Mouse (Mus musculus) thymus, postnatal 10 days (tissue): Measurements from ENCODE around the gene Elavl4.

Experiments used
- DNase-seq, 2 experiments: peaks; one replicate each; pipeline ENCODE4 v3.0.0; 2021; ENCODE audit warnings: low spot score in 2 of 2

The Elavl4 gene

GRCm38 (mm10) chr4:110351178-110352000 is at the start of gene Elavl4:
Gene Elavl4, minus strand, starts transcription at chr4:110351909.
- peak in 1 of 2 experiments; percentile 45 for DNase-seq

- peak; percentile 5 to 26 for DNase-seq
These were observed 45.9 kb upstream of the Elavl4 start, which contains the start of gene Agbl4 for GRCm38 (mm10) chr4:110397618-110398045. Gene Agbl4, plus strand, starts transcription at chr4:110397661.

GRCm38 (mm10) chr4:110396221-110396620 is 44.5 kb upstream of the Elavl4 start:
- DNase-seq = no peak

DNA sequence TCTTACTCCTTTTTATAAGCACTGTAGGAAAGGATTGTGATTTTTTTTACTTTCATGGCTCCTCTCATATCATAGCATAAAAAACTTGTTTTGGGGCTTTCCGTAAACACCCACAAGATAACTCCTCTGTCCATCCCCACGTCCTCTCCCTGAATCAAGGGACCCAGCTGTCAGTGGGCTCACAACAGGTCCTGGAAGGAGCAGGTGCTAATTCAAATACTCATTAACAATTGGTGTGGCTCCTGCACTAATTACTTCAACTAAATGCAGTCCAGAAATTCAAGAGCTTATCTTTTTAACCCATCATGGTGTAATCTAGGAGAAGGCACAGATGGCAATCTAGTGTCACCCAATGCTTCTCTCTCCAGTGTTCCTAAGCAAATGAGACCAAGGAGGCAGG is 8.9 kb upstream of the Elavl4 start:
- no peak for DNase-seq

GRCm38 (mm10) chr4:110352001-110352369 is 276 bp upstream of the Elavl4 start:
- DNase-seq = no peak

DNA sequence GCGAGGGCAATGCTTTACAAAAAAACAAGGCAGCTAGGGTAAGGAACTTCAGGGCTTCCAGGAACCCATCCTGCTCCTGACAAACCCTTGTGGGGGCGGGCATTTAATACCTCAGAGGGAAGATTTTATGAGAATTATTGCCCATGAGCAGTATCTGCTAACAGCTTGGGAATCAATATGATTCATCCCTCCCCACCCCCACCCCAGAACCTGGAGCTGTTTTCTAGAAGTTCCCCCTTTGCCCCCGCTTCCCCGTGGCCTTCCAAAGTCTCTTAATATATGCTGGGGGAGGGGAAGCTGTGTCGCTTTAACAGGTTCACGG is 892 bp downstream of the Elavl4 start:
- no peak for DNase-seq

DNA sequence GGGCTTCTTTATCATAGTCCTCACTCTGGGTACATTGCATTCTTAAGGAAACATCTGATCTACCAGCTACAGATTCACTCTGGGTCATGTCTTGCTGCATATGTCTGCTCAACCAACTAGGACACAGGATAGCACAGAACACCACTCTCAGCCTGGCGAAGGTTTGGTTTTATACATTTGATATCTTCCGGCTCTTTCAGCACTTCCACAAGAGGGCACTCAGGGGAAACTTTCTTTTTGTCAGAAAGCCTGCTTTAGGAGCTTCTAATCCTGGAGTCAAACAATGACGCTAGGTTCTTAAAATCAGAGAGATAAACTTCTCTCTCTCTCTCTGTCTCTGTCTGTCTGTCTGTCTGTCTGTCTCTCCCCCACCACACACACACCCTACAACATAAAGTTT is 27.8 kb downstream of the Elavl4 start:
- DNase-seq = peak in 1 of 2 experiments; percentile 3

DNA sequence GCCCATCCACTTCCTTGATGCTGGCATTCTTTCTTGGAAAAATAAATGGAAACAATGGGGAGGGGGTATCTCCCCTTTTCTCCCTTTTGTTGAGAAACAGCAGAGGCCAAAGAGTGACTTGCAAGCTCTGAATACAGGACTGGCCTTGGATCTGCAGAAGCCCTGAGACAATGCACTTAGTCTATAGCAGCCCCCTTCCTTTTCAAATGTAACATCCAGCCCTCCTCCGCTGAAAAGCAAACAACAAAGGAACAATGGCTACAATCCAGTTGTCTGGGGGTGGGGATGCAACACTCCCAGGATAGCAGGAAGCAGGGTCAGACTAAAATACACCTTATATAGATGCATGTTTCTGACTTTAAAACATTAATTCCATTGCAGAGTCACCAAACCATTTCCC is 39.6 kb downstream of the Elavl4 start:
- no peak for DNase-seq

DNA sequence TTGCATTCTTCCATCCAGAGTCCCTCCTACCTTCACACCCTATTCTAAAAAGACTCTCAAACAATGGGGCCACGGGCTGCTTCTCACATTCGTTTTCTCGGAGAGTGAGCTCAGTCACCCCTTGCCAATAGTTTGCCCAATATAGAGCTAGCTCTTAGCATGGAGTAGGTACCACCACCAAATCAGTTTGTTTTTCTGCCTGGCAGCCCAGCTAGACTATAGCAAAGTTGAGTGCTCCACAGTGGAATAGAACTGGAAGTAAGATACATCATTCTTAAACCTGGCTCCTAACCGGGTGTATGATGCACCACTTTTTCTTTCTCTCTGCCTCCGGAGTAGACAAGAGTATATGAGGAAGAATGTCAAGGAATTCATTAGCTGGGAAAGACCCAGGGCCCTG is 44.7 kb downstream of the Elavl4 start:
- DNase-seq = no peak

GRCm38 (mm10) chr4:110306559-110306958 is 45.1 kb downstream of the Elavl4 start:
- no peak for DNase-seq

GRCm38 (mm10) chr4:110295793-110296192 is 55.9 kb downstream of the Elavl4 start:
- no peak for DNase-seq

- DNase-seq = no peak
These were observed 58.5 kb downstream of the Elavl4 start for GRCm38 (mm10) chr4:110293238-110293637.

GRCm38 (mm10) chr4:110292471-110292870 is 59.2 kb downstream of the Elavl4 start:
- no peak for DNase-seq

DNA sequence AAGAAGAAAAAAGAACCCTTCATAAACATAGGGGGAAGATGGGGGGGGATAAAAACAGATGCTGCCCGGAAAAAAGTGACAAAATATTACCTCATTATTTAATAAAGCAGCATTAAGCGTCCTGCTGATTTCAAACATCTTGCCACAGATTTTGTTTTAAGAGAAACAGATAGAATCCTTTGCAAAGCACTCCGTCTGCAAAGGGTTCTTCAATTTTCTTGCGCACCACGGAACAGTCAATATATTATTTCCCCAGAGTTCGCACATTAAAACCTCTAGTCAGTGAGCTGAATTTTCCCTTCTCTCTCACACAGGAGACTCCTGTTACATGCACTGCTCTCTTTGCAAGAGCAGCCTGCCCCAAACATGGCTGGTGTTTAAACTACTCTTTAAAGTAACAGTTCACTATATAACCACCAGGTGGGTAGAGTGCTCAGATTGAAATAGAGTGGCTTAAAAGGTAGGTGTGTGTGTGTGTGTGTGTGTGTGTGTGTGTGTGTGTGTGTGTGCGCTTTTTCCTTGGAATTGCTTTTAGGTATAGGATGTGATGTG is 61.1 kb downstream of the Elavl4 start:
- DNase-seq = no peak

DNA sequence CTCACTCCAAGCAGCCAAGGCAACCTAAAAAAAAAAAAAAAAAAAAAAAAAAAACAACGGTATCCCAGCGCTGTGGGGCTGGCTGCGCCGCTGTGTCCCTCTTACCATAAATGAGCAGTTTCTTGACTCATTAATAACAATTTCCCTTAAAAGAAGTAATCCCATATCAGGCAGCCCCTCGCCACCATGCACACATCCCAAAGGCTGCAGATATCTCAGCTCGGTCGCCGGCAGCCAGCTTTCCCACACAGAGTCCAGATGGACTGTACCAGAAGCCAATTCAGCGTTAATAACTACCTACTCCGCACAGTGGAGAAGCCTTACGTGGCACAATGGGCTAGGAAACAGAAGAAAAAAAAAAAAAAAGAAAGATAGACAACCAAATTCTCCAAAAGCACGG is 61.7 kb downstream of the Elavl4 start:
- DNase-seq = no peak

GRCm38 (mm10) chr4:110287412-110288067 is 64.2 kb downstream of the Elavl4 start:
- peak in 1 of 2 experiments; percentile 18 for DNase-seq

- DNase-seq = no peak
These were observed 64.9 kb downstream of the Elavl4 start for GRCm38 (mm10) chr4:110286841-110287240.

GRCm38 (mm10) chr4:110286371-110286781 is 65.3 kb downstream of the Elavl4 start:
- peak in 1 of 2 experiments; percentile 35 for DNase-seq

- peak; percentile 10 to 33 for DNase-seq
These were observed 66.1 kb downstream of the Elavl4 start for GRCm38 (mm10) chr4:110285346-110286330.

GRCm38 (mm10) chr4:110284446-110284845 is 67.3 kb downstream of the Elavl4 start:
- no peak for DNase-seq

DNA sequence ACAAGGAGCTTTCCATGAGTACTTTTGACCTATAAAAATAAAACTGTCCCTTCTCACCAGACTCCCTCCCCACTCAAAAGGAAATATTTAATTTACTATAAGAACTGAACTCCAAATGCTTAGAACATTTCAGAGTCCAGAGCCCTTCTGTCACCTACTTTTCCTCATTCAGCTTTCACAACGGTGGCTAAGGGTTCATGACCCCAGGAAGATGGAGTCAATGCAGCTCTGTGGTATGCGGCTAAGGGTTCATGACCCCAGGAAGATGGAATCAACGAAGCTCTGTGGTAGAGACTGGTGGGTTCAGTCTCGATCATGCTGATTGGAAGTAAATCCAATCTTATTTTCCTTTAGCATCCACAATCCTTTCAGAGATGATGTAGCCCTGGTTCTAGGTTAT is 81.7 kb downstream of the Elavl4 start:
- DNase-seq = no peak
